Mouse (Mus musculus) hematopoietic stem cell, adult 5-6 weeks (primary cell): ENCODE measurements at regions not wholly inside any gene's neighbourhood (a gene's known extent, or its start where the extent isn't known, plus 50 kb on each side); places are given as distances from the start of the nearest gene placed in this dataset.

ENCODE experiments used
- ATAC-seq, 2 experiments: fragments of 125-278 bp in 1 of 2; replicated peaks in 1 of 2; 2 replicates each; pipeline ENCODE4 v1.8.0; 2016 to 2017; ENCODE audit warnings: inconsistent platforms in 2 of 2, mild to moderate bottlenecking in 2 of 2, moderate number of reproducible peaks in 2 of 2, low read depth in 1 of 2, moderate TSS enrichment in 1 of 2; ENCODE audit not compliant: low FRiP score in 2 of 2, poor library complexity in 2 of 2, severe bottlenecking in 2 of 2, insufficient read depth in 1 of 2, low TSS enrichment in 1 of 2

DNA sequence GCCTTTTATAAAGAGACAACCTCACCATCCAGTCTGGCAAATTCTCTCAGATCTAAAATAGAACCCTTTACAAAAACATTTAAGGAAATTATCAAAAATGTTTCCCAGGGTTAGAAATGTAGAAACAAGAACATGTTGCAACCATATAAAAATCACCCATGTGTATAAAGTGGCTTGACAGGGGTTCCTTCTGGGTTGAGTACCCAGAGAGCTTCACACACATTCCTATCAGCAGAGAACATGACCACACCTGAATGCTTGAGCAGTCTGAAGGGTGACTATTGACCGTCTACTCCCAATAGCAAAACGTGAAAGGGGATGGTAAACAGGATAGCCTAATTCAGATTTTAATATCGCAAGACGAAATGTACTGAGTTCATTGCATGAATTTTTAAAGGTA lies 57.8 kb upstream of the Zfand5 start:
- no peak for ATAC-seq

DNA sequence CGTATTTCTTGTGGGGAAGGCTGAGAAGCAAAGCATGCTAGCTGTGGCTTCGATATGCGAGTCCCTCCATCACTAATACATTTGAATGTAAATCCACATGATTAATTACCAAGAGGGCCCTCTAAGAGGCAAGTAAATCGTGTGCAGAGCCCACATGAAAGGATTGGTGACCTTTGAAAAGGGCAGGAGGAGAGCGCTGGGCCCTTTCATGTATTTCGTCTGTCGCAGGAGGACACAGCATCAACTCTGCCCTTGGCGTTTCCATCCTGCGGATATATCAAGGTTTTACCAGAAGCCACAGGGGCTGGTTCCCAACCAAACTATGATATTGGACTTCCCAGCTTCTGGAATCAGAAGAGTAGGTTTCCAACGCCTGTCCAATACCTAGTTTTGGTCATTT lies 78.6 kb upstream of the Zfand5 start:
- no peak for ATAC-seq

DNA sequence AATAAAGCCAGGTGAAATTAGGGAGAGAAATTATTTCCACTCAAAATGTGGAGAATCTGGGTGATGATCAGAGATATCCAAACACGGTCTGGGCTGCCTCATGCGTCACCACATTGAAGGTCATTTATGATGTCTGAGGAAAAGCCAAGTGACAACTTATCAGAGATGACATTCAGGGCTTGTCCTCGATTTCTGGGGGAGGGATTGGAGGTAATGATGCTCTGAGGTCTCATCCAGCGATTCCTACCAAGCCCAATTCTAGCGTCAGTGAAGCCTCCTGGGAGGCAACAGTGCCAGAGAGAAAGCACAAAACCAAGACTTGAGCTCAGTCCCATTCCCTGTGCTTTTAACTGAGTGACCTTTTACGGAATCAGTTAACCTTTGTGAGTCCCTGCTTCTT lies 79.5 kb upstream of the Zfand5 start:
- no peak for ATAC-seq

- ATAC-seq, result no peak
Measured at GRCm38 (mm10) chr19:21189216-21189615, 82.9 kb upstream of the Zfand5 start.

- ATAC-seq, result no peak
Measured at GRCm38 (mm10) chr19:21186656-21187055, 85.4 kb upstream of the Zfand5 start.

GRCm38 (mm10) chr19:21186016-21186415 lies 86.1 kb upstream of the Zfand5 start:
- ATAC-seq, result no peak

DNA sequence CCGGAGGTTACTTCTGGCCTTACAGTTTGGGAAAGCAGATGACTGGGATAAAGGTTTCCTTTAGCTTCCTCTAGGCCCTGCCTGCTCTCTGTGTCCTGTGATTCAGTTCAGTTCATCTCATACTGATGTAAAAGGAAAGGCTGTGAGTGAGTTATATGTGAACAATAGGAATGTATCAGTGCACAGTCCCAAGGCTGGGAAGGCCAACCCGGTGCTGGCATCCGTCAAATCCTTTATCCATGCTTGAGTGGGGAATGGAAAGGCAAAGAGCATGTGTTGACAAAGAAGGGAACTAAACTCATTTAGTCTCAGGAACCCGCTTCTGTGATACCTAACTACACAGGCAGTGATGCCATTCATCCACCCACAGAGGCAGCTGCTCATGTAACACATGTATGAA lies 89.0 kb upstream of the Zfand5 start:
- no peak for ATAC-seq

GRCm38 (mm10) chr19:21179886-21180285 lies 92.2 kb upstream of the Zfand5 start:
- peak in 1 of 2 experiments; percentile 47; a peak in 1 of 4 replicates for ATAC-seq

DNA sequence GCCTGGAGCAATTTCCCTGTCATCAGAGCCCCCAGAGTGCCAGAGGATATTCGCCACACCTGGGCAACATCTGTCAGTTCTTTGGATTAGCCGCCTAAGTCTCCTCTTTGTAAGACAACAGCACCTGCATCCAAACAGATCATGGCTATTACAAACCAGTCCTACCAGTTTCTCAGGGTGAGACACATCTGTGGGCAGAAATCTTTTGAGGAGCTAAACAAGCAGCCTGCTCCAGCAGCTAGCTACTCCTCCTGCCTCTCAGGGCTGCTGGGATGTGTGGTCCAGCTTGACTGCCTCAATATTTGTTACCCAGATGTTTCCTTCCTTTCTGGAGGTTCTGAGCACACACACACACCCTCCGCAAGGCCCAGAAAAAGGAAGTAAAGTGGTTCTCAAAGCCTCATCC lies 96.6 kb upstream of the Zfand5 start:
- ATAC-seq, result peak; percentile 97 to 98

GRCm38 (mm10) chr19:21174636-21175035 lies 97.4 kb upstream of the Zfand5 start:
- no peak for ATAC-seq

DNA sequence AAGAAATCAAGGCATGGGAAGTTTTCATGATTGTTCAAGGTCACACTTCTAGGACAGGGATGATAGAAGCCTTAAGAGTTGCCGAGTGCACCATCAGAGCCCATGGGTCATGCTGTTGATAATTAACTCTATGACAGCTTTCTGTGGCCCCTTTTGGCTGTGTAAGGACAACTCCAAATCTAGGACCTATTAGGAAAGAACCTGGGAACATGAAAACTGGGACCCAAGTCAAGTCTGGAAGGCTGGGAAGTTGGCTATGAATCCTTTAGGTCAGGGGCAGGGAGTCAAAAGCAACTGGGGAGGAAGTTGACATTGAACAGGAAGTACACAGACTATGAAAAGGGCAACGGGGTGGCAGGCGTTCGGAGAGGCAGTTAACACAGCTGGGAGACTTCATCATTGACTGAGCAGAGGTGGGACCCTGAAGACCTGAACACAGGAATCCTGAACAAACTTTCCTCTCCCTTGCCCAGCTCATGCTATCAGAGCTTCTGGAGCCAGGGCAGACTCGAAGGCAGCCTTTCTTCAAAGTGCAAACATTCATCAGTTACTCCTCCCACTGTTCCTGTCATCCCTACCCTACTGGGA lies 98.1 kb upstream of the Zfand5 start:
- ATAC-seq, result peak in 1 of 2 experiments; percentile 45; a peak in 1 of 4 replicates

GRCm38 (mm10) chr19:21171191-21171590 lies 100.9 kb upstream of the Zfand5 start:
- ATAC-seq, result no peak

DNA sequence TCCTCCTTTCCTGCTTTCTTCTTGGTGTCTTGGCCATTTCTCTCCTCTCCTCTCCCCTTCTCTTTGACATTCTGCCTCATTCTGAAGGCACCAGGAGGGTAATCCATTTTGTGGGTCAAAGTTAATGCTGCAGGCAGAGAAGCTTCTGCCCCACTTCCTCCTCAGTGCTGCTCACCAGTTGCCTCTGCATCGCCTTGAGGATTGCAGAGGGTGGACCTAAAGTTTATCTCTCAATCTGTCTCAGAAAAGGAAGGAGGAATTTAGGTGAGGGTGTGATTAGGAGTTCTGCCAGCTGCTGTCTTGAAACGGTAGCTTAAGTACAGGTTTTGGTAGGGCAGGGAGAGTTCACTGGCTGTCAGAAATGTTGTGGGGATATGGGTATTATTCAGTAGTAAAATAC lies 101.3 kb upstream of the Zfand5 start:
- no peak for ATAC-seq

DNA sequence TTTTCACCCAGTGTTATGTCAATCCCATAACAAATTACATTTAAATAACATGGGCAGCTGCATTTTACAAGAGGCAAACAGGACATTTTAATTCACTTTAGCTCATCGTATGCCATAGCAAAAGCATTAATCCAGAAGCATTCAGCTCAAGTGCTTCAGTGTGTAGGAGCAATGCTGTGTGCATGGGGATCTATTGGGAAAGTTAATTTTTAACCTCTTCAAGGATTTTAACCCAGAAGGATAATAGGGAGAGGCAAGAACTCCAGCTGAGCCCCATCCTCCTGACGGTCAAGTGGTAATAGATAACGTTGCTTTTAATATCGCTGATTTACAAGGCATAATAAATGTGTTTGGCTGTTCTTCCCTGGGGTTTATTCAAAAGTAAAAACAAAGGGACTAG lies 105.1 kb upstream of the Zfand5 start:
- ATAC-seq, result no peak

- no peak for ATAC-seq
Measured at GRCm38 (mm10) chr19:21166465-21166860, 105.6 kb upstream of the Zfand5 start.

DNA sequence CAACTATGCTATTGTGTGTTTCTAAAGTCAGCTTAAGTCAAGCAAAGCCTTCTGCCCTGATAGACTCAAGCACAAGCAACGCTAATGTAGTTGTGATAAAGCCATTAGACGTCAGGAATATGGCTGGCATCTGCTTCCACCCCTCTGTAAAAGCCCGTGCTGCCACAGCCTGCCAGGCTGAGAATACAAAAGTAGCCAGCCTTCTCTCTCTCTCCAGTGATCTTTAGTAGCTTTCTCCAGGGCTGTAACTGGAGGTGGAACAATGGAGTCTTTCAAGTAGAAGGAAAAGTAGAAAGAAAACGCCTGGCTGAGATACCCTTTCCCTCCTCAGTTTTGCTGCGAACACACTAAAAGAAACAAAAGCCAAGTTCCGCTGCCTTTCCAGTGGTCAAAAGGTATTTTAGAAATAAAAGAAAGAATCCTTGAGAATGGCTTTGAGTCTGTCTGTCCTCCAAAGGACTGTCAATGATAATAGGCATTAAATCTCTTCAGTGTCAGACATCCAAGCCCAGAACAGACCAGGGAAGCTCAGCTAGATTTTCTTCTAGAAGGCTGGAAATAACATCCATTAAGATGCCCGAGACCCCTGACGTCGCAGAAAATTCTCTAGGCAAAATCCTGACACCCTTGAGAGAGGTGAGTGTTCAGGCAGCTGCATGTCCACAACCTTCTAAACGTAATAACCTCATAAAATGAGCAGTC lies 106.2 kb upstream of the Zfand5 start:
- no peak for ATAC-seq

GRCm38 (mm10) chr19:21163978-21164377 lies 108.1 kb upstream of the Zfand5 start:
- ATAC-seq, result no peak

DNA sequence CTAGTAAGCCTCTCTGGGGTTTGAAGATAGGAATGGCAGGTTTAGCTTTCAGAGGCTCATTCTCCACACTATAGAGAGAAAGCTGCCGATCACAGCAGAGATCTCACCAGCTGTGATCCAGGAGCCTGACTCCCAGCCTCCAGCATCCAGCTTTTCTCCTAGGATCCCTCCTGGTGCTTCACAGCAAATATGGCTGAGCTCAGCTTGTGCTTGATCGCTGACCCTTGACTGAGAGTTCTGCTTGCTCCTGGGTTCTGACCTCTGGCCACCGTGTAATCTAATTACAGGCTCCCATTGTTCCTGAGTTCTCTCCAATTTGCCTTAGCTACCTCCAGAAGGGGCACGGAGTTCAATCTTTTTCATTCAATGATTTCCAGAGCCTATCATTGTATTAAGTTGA lies 111.1 kb upstream of the Zfand5 start:
- ATAC-seq, result no peak
